18 mouse cellular contexts compared by ENCODE assay signal in genomic region chr1:90164319-90164718, GRCm38 (mm10). TPM values are rescaled to one million over a fixed set of nuclear protein-coding genes. Genes with fewer than 3 reads are reported as not detected.
DNase-seq lines count a peak whose midpoint lies in the region; ATAC-seq and TF ChIP-seq lines count a peak whose summit lies in the region.
"Had no signal": no experiment of that assay in that cellular context is flagged by ENCODE, and none has a peak within 500 bp of the region (broad histone marks: within the 10 kb centered on the region; RNA-seq: fewer than 3 reads in every experiment).

No protein-coding gene starts in this region.

- no peak overlapping the region for H3K4me2 ChIP-seq in midbrain, embryonic 16.5 days (ENCODE audit: low read length)
- no peak overlapping the region for H3K4me2 ChIP-seq in midbrain, embryonic 13.5 days (replicated peaks)
- H3K4me2 ChIP-seq in embryonic facial prominence, embryonic 13.5 days = no peak overlapping the region
- H3K4me2 ChIP-seq in myocyte (ENCODE audit: low read depth) = peak overlapping the region; percentile 68

- no peak overlapping the region for H3ac ChIP-seq in myocyte (ENCODE audit: control insufficient read depth, insufficient read length)

- H3K4me3 ChIP-seq in midbrain, embryonic 16.5 days (ENCODE audit: low read depth, low read length) = no peak overlapping the region
- H3K4me3 ChIP-seq in midbrain, embryonic 13.5 days (replicated peaks) = no peak overlapping the region
- H3K4me3 ChIP-seq in embryonic facial prominence, embryonic 13.5 days = no peak overlapping the region
- H3K4me3 ChIP-seq in myocyte = no peak overlapping the region

- H3K9ac ChIP-seq in midbrain, embryonic 16.5 days (ENCODE audit: low read depth, low read length) = no peak overlapping the region
- H3K9ac ChIP-seq in midbrain, embryonic 13.5 days (replicated peaks) = no peak overlapping the region
- no peak overlapping the region for H3K9ac ChIP-seq in embryonic facial prominence, embryonic 13.5 days
- H3K9ac ChIP-seq: liver, postnatal 0 days had no signal

- POLR2A ChIA-PET in Patski (lab: Charles Lee) = interaction anchor here (1.1 kb wide), 1 partner anchor 12 kb away, joined by 3 read pairs; no protein-coding TSS in a partner anchor

- H3K79me2 ChIP-seq in myocyte (ENCODE audit: control insufficient read depth, insufficient read depth) = no peaks in the 10 kb centered on the region

- DNase-seq in Patski (ENCODE audit: low read depth, low spot score) = peak; percentile 53
- no peak for DNase-seq in layer of hippocampus, adult 9-10 months (ENCODE audit: low spot score)
- no peak for DNase-seq in heart, postnatal 4 days
- DNase-seq: adrenal gland, postnatal 10 days; cerebellum, postnatal 36 days; heart, postnatal 10 days; liver, postnatal 0 days; lung, postnatal 4 days; thymus, postnatal 25 days had no signal

- in situ Hi-C loops in Patski (cut with MboI; ENCODE audit: low pct_unique_long_range_greater_than_20kb) = no loop called here

- H3K27ac ChIP-seq in midbrain, embryonic 16.5 days (ENCODE audit: low read length) = no peak overlapping the region
- no peak overlapping the region for H3K27ac ChIP-seq in midbrain, embryonic 13.5 days
- peak overlapping the region; percentile 67 for H3K27ac ChIP-seq in embryonic facial prominence, embryonic 13.5 days

- H3K27me3 ChIP-seq in midbrain, embryonic 16.5 days (ENCODE audit: control insufficient read depth, insufficient read depth, low read depth, low read length) = no peaks in the 10 kb centered on the region
- no peaks in the 10 kb centered on the region for H3K27me3 ChIP-seq in midbrain, embryonic 13.5 days
- H3K27me3 ChIP-seq in Patski = no peaks in the 10 kb centered on the region
- no peaks in the 10 kb centered on the region for H3K27me3 ChIP-seq in embryonic facial prominence, embryonic 13.5 days
- no peaks in the 10 kb centered on the region for H3K27me3 ChIP-seq in myocyte (ENCODE audit: control insufficient read depth, insufficient read depth, insufficient read length)

- ATAC-seq in midbrain, embryonic 16.5 days = peak; percentile 45; the same call in 1 of the 2 replicates
- ATAC-seq in midbrain, embryonic 13.5 days = no peak
- ATAC-seq in Patski = peak; percentile 21
- ATAC-seq in embryonic facial prominence, embryonic 13.5 days (ENCODE audit: insufficient number of reproducible peaks, insufficient read depth, low FRiP score, low TSS enrichment, low read depth) = no peak
- ATAC-seq: intestine, postnatal 0 days; liver, postnatal 0 days had no signal

- no peak for TF ChIP-seq POLR2A in myocyte (IDR thresholded peaks at IDR 0.05; ENCODE audit: insufficient read length, low read depth)

- TF ChIP-seq CTCF in Patski (IDR thresholded peaks at IDR 0.05) = no peak

- no peaks in the 10 kb centered on the region for H3K4me1 ChIP-seq in midbrain, embryonic 16.5 days (ENCODE audit: control insufficient read depth, insufficient read depth, low read length)
- peaks cover 17% of the 10 kb centered on the region for H3K4me1 ChIP-seq in midbrain, embryonic 13.5 days (replicated peaks)
- peaks cover 27% of the 10 kb centered on the region for H3K4me1 ChIP-seq in embryonic facial prominence, embryonic 13.5 days

- no peaks in the 10 kb centered on the region for H3K9me3 ChIP-seq in midbrain, embryonic 16.5 days (replicated peaks; ENCODE audit: control insufficient read depth, low read length, poor library complexity, severe bottlenecking)
- no peaks in the 10 kb centered on the region for H3K9me3 ChIP-seq in midbrain, embryonic 13.5 days
- no peaks in the 10 kb centered on the region for H3K9me3 ChIP-seq in embryonic facial prominence, embryonic 13.5 days

- 34% methylated on average over 3 of the region's 3 CpGs for WGBS in midbrain, embryonic 16.5 days
- WGBS in midbrain, embryonic 13.5 days = 33% methylated on average over 3 of the region's 3 CpGs
- 34% methylated on average over 3 of the region's 3 CpGs for WGBS in embryonic facial prominence, embryonic 13.5 days

- H3K36me3 ChIP-seq in midbrain, embryonic 16.5 days (ENCODE audit: control insufficient read depth, insufficient read depth, low read length) = no peaks in the 10 kb centered on the region
- H3K36me3 ChIP-seq in midbrain, embryonic 13.5 days = no peaks in the 10 kb centered on the region
- H3K36me3 ChIP-seq in embryonic facial prominence, embryonic 13.5 days = no peaks in the 10 kb centered on the region
- H3K36me3 ChIP-seq in myocyte (ENCODE audit: control insufficient read depth, insufficient read depth) = no peaks in the 10 kb centered on the region

- CTCF ChIA-PET in Patski (lab: Charles Lee) = interaction anchor here (0.8 to 1.2 kb wide), 4 partner anchors 10 to 34 kb away, joined by 3 read pairs; no protein-coding TSS in a partner anchor

TF ChIP-seq in myocyte, 11 proteins besides CTCF, POLR2A, EP300 and RAD21:
- TF ChIP-seq MYOD1 (IDR thresholded peaks at IDR 0.05; ENCODE audit: control insufficient read depth in 1 of 3, insufficient read length in 2 of 3, low read depth in 2 of 3) (peak; percentile 42 to 86 (median 78)), REST (IDR thresholded peaks at IDR 0.05; ENCODE audit: insufficient read depth, insufficient read length) (no peak), TCF12 (IDR thresholded peaks at IDR 0.05; ENCODE audit: insufficient read depth, poor library complexity, severe bottlenecking) (peak; percentile 92), CEBPB (IDR thresholded peaks at IDR 0.05; ENCODE audit: insufficient read depth, poor library complexity, severe bottlenecking) (0 out of 2 replicates have a peak, but pooled peaks have one; percentile 14), E2F4 (IDR thresholded peaks at IDR 0.05; ENCODE audit: insufficient read depth) (no peak), POLR2AphosphoS2 (IDR thresholded peaks at IDR 0.05; ENCODE audit: insufficient read length, low read depth) (no peak), MYOG (IDR thresholded peaks at IDR 0.05; ENCODE audit: control insufficient read depth in 1 of 3, insufficient read depth in 1 of 3, insufficient read length in 2 of 3, low read depth in 2 of 3) (peak; percentile 52 to 95 (median 58)), TCF3 (IDR thresholded peaks at IDR 0.05; ENCODE audit: insufficient read length, low read depth) (peak; percentile 63)
TF ChIP-seq in myocyte: peak in this region for 5.

RNA-seq across cellular contexts. Expression of gene Iqca, which starts 11.1 kb away (rescaled TPM):
- 0.62 and 0.85 TPM in 2 replicates for polyA plus RNA-seq in midbrain, embryonic 16.5 days (2015; fragmentation: Nextera tagmentation; extraction: Ambion mirVana)
- polyA plus RNA-seq in midbrain, embryonic 13.5 days (2015; fragmentation: Nextera tagmentation; extraction: Ambion mirVana) = 0.24 and 0.35 TPM in 2 replicates
- polyA plus RNA-seq in Patski (2021) (0.05 TPM), myocyte (2012; fragmentation: generic; extraction: Trizol) (0.02 TPM)
- polyA plus RNA-seq in embryonic facial prominence, embryonic 13.5 days (2015; fragmentation: Nextera tagmentation; extraction: Ambion mirVana) = 0.32 TPM in 1 of 2 replicates, not detected in the other
- total RNA-seq in heart, postnatal 4 days (2021) = not detected
- total RNA-seq: adrenal gland, postnatal 10 days; gastrocnemius, adult 18-20 months; heart, adult 8-10 months; heart, postnatal 10 days; monocyte, adult 5-6 weeks had no signal
- polyA plus RNA-seq: large intestine, adult 2 months had no signal

RNA-seq across cellular contexts. Expression of gene Ackr3, which starts 39.5 kb away (rescaled TPM):
- polyA plus RNA-seq in midbrain, embryonic 16.5 days (2015; fragmentation: Nextera tagmentation; extraction: Ambion mirVana) = 10.4 and 10.9 TPM in 2 replicates
- 16.1 and 17.1 TPM in 2 replicates for polyA plus RNA-seq in midbrain, embryonic 13.5 days (2015; fragmentation: Nextera tagmentation; extraction: Ambion mirVana)
- polyA plus RNA-seq in Patski (2021) (37.6 TPM), myocyte (2012; fragmentation: generic; extraction: Trizol) (10.8 TPM)
- polyA plus RNA-seq in embryonic facial prominence, embryonic 13.5 days (2015; fragmentation: Nextera tagmentation; extraction: Ambion mirVana) = 48.5 and 60.6 TPM in 2 replicates
- total RNA-seq in heart, postnatal 4 days (2021) = 10 to 100 TPM; 28.3 to 29.5 TPM
- total RNA-seq: monocyte, adult 5-6 weeks had no signal

Comparison
In these comparisons a context has a peak if more than half of its experiments do, and no peak if none do; other contexts are left out.
1. ATAC-seq: peak in midbrain, embryonic 16.5 days (single experiment) and Patski (single experiment); none in midbrain, embryonic 13.5 days (single experiment) and embryonic facial prominence, embryonic 13.5 days (single experiment).